Mouse (Mus musculus): ENCODE data around the gene Khnyn.

DNA sequence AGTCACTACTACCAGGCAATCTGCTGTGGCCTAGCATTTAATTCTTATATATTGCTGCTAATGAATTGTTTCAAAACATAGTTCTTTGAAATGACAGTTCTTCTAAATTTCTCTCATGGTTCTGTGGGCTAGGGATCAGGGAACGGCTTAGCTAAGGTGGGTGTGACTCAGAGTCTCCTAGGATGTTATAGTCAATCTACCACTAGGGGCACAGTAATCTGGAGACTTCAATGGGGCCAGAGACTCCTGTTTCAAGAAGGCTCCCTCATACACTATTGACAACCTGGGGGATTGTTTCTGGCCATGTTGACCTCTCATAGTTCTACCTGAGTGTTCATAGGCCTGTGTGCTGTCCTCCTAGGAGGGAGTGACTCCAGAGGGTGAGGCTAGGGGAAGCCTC is 20.8 kb downstream of the Khnyn start:
- TF ChIP-seq CTCF (IDR thresholded peaks at IDR 0.05; ENCODE audit: low read depth, low read length) (no peak), POLR2A (IDR thresholded peaks at IDR 0.05; ENCODE audit: extremely low read depth, insufficient read depth, low read length) (no peak)

Measured in liver, adult 2 months (tissue).